Mouse (Mus musculus) G1E (cell line): ENCODE results near the gene Polr2f.

Experiments used
- CTCF ChIP-seq: IDR thresholded peaks from 2 replicates; pipeline ENCODE4 v1.5.1; 2012; ENCODE audit warnings: low read depth, low read length, inconsistent platforms, mixed read lengths
- GATA1 ChIP-seq: IDR thresholded peaks from 2 replicates; pipeline ENCODE4 v1.6.1; 2012; ENCODE audit warnings: borderline replicate concordance, low read length, inconsistent platforms, mixed read lengths
- POLR2AphosphoS5 ChIP-seq: IDR thresholded peaks from 2 replicates; pipeline ENCODE4 v1.6.1; 2012; ENCODE audit warnings: low read depth, low read length, inconsistent platforms; ENCODE audit not compliant: insufficient replicate concordance
- TAL1 ChIP-seq: conservative IDR thresholded peaks from 2 replicates; pipeline ENCODE4 v1.6.1; 2012; ENCODE audit warnings: low read depth, low read length, inconsistent platforms, mixed read lengths

GRCm38 (mm10) chr15:79192885-79193845 is 52.4 kb downstream of the Polr2f start:
- TF ChIP-seq CTCF (no peak), POLR2AphosphoS5 (no peak), GATA1 (no peak), TAL1 (no peak)
